Comparison of ENCODE assay signal across 14 mouse cellular contexts in genomic region chr9:30369554-30370440, GRCm38 (mm10). TPM values are rescaled to one million over a fixed set of nuclear protein-coding genes. Genes with fewer than 3 reads are reported as not detected.
DNase-seq lines count a peak whose midpoint lies in the region; ATAC-seq and TF ChIP-seq lines count a peak whose summit lies in the region.
"Had no signal": no experiment of that assay in that cellular context is flagged by ENCODE, and none has a peak within 500 bp of the region (broad histone marks: within the 10 kb centered on the region; RNA-seq: fewer than 3 reads in every experiment).

No protein-coding gene starts in this region.

- H3K4me2 ChIP-seq in heart, embryonic 15.5 days = no peak overlapping the region
- H3K4me2 ChIP-seq: limb, embryonic 15.5 days; midbrain, embryonic 13.5 days had no signal

- peaks cover 11% of the 10 kb centered on the region for H3K4me1 ChIP-seq in heart, embryonic 15.5 days (replicated peaks)
- H3K4me1 ChIP-seq: midbrain, embryonic 13.5 days had no signal

- TF ChIP-seq CTCF in layer of hippocampus, adult 2 months (conservative IDR thresholded peaks at IDR 0.05) = no peak

- no peaks in the 10 kb centered on the region for H3K9me3 ChIP-seq in heart, embryonic 15.5 days (replicated peaks)
- H3K9me3 ChIP-seq: limb, embryonic 15.5 days; midbrain, embryonic 13.5 days had no signal

- no peak for DNase-seq in heart, postnatal 36 days
- peak; percentile 18 to 21 for DNase-seq in adrenal gland, adult 18-20 months (ENCODE audit: low spot score in 2 of 2)
- peak; percentile 61 to 70 for DNase-seq in adrenal gland, postnatal 36 days
- peak; percentile 22 to 42 for DNase-seq in cerebellum, postnatal 36 days
- DNase-seq in layer of hippocampus, adult 2 months (ENCODE audit: low spot score in 2 of 2) = no peak
- no peak for DNase-seq in kidney, postnatal 25 days
- DNase-seq: kidney, adult 11 months; layer of hippocampus, adult 9-11 months; right cerebral cortex, adult 18-20 months; thymus, postnatal 4 days had no signal

- H3K36me3 ChIP-seq in heart, embryonic 15.5 days = no peaks in the 10 kb centered on the region
- H3K36me3 ChIP-seq: limb, embryonic 15.5 days; midbrain, embryonic 13.5 days had no signal

- H3K9ac ChIP-seq in heart, embryonic 15.5 days = no peak overlapping the region
- H3K9ac ChIP-seq: limb, embryonic 15.5 days; midbrain, embryonic 13.5 days had no signal

- no peaks in the 10 kb centered on the region for H3K27me3 ChIP-seq in heart, embryonic 15.5 days
- H3K27me3 ChIP-seq: limb, embryonic 15.5 days; midbrain, embryonic 13.5 days had no signal

- peak overlapping the region; percentile 27; the same call in 1 of the 2 replicates for H3K27ac ChIP-seq in heart, embryonic 15.5 days
- no peak overlapping the region for H3K27ac ChIP-seq in layer of hippocampus, adult 2 months
- H3K27ac ChIP-seq: limb, embryonic 15.5 days; midbrain, embryonic 13.5 days had no signal

- H3K4me3 ChIP-seq in heart, embryonic 15.5 days = no peak overlapping the region
- H3K4me3 ChIP-seq in layer of hippocampus, adult 2 months = no peak overlapping the region
- H3K4me3 ChIP-seq: limb, embryonic 15.5 days; midbrain, embryonic 13.5 days had no signal

- peak; percentile 53; the same call in 1 of the 2 replicates for ATAC-seq in heart, embryonic 15.5 days (replicated peaks; ENCODE audit: insufficient number of reproducible peaks, insufficient read depth, low FRiP score, low read depth)
- ATAC-seq: midbrain, embryonic 13.5 days; Patski had no signal

- 55% methylated on average over 11 of the region's 11 CpGs for WGBS in heart, embryonic 15.5 days

- intact Hi-C loops in heart, postnatal 36 days (cut with DNase I) = no loop called here

RNA-seq across cellular contexts. Expression of gene Snx19, which starts 57.1 kb away (rescaled TPM):
- polyA plus RNA-seq in heart, embryonic 15.5 days (2015; fragmentation: Nextera tagmentation; extraction: Ambion mirVana) = 12.9 and 15.7 TPM in 2 replicates
- total RNA-seq in heart, postnatal 36 days (2021) = 10 to 100 TPM; 23.5 to 24.2 TPM
- 10 to 100 TPM; 25.6 to 28.3 TPM for total RNA-seq in adrenal gland, adult 18-20 months (2021)
- 10 to 100 TPM; 30.8 to 33.7 TPM for total RNA-seq in adrenal gland, postnatal 36 days (2021)
- total RNA-seq in layer of hippocampus, adult 2 months (2021) = 10 to 100 TPM; 51.9 to 52.5 TPM

Comparison
In these comparisons a context has a peak if more than half of its experiments do, and no peak if none do; other contexts are left out.
1. DNase-seq: peak in adrenal gland, adult 18-20 months (2 of 2), adrenal gland, postnatal 36 days (2 of 2) and cerebellum, postnatal 36 days (2 of 2); none in heart, postnatal 36 days (0 of 2), layer of hippocampus, adult 2 months (0 of 2) and kidney, postnatal 25 days (0 of 2).